Mouse (Mus musculus) left cerebral cortex, adult 8-10 months (tissue): ENCODE measurements around the gene Slc7a4. TPM values are rescaled to one million over a fixed set of nuclear protein-coding genes. Genes with fewer than 3 reads are reported as not detected.

Experiments
- DNase-seq, 2 experiments: peaks; one replicate each; pipeline ENCODE4 v3.0.0; 2022; ENCODE audit warnings: low spot score in 2 of 2
- total RNA-seq, 4 experiments: library from RNA; stranded (reverse); gene quantifications; 2 replicates each; pipeline ENCODE4 v1.2.4; 2022

The Slc7a4 gene
- total RNA-seq, 4 experiments from 2014 or later: 77.9 to 89.9 (median 88.4) TPM

DNA sequence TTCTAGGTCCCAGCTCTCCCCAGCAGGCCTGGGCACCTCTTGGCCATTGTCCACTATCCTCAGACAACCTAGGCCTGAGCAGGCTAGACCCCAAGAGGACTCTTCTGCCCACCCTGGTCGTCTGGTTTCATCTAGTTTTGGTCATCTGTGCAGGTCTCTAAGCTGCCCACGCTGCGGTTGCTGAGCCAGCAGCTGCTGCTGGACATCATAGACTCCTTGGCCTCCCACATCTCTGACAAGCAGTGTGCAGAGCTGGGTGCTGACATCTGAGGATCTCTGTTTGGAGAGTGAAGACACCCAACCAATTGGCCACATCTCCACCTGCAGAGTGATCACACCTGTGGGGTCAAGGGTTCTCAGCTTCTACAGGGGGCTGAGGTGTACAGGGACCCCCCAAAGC lies 57.5 kb downstream of the Slc7a4 start:
- no peak for DNase-seq

DNA sequence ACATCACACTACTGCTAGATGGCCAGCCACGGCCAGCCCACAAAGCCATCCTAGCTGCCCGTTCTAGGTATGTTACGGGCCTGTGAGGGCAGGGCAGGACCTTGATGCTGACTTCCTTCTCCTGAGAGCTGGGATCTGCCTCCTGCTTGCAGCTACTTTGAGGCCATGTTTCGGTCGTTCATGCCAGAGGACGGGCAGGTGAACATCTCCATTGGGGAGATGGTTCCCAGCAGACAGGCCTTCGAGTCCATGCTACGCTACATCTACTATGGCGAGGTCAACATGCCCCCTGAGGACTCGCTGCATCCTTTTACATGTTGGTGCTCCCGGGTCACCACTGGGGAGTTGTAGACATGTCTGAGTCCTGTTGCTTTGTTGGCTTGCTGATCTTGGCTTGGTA lies 58.9 kb downstream of the Slc7a4 start:
- no peak for DNase-seq

Other genes starting within 250 kb of the Slc7a4 start
- 10 to 100 TPM; 16.8 to 18.0 (median 17.1) TPM for gene Snap29, start 177.2 kb downstream of the Slc7a4 start, total RNA-seq
- 100 to 1,000 TPM; 312 to 368 (median 333) TPM for gene Pi4ka, start 176.9 kb downstream of the Slc7a4 start, total RNA-seq
- 10 to 100 TPM; 34.5 to 41.4 (median 34.8) TPM for gene Crkl, start 131.2 kb downstream of the Slc7a4 start, total RNA-seq
- gene Aifm3, start 93.6 kb downstream of the Slc7a4 start, total RNA-seq: 100 to 1,000 TPM; 114 to 128 (median 122) TPM
- gene Lztr1, start 74.5 kb downstream of the Slc7a4 start, total RNA-seq: 100 to 1,000 TPM; 143 to 180 (median 171) TPM
- gene Thap7, start 52.1 kb downstream of the Slc7a4 start, total RNA-seq: 10 to 100 TPM; 40.2 to 45.3 (median 44.4) TPM
- gene Lrrc74b, start 22.0 kb downstream of the Slc7a4 start, total RNA-seq: 1 to 10 TPM in 2 of 4 experiments, under 1 TPM in 2; 0.48 to 1.6 (median 1.2) TPM
- gene P2rx6, start 21.3 kb downstream of the Slc7a4 start, total RNA-seq: 1 to 10 TPM; 1.5 to 2.1 (median 1.7) TPM
- 10 to 100 TPM; 50.3 to 73.4 (median 70.3) TPM for gene Smpd4, start 36.1 kb upstream of the Slc7a4 start, total RNA-seq
- gene Ccdc74a, start 63.3 kb upstream of the Slc7a4 start, total RNA-seq: 10 to 100 TPM; 28.4 to 32.1 (median 30.0) TPM
- gene Med15, start 149.7 kb upstream of the Slc7a4 start, total RNA-seq: 10 to 100 TPM; 66.4 to 74.0 (median 69.3) TPM
- gene Klhl22, start 176.4 kb upstream of the Slc7a4 start, total RNA-seq: 100 to 1,000 TPM in 1 of 4 experiments, 10 to 100 TPM in 3; 82.2 to 105 (median 95.4) TPM
- 1 to 10 TPM; 4.1 to 4.3 (median 4.1) TPM for gene Scarf2, start 214.1 kb upstream of the Slc7a4 start, total RNA-seq
- 1 to 10 TPM; 2.7 to 5.1 (median 3.8) TPM for gene B830017H08Rik, start 249.9 kb upstream of the Slc7a4 start, total RNA-seq